Mouse (Mus musculus) bone marrow macrophage, adult 2 months (primary cell): ENCODE results near the gene Tnks1bp1.

Source experiments
- CTCF ChIP-seq: IDR thresholded peaks from 2 replicates; pipeline ENCODE4 v1.5.1; 2012; ENCODE audit warnings: low read depth, mild to moderate bottlenecking, low read length, moderate library complexity
- POLR2A ChIP-seq: IDR thresholded peaks from 2 replicates; pipeline ENCODE4 v1.6.1; 2012; ENCODE audit warnings: mild to moderate bottlenecking, low read depth, low read length, borderline replicate concordance

- TF ChIP-seq CTCF, result no peak
- no peak for TF ChIP-seq POLR2A
Observed at GRCm38 (mm10) chr2:85091325-85091724, 43.5 kb downstream of the Tnks1bp1 start.
